Mouse (Mus musculus) activated CD4-positive, CD25-positive, alpha-beta regulatory T cell, adult 9 weeks (primary cell): ENCODE data around the gene Rilp. TPM values are rescaled to one million over a fixed set of nuclear protein-coding genes. Genes with fewer than 3 reads are reported as not detected.

Experiments
- polyA plus RNA-seq: library from polyadenylated mRNA; unstranded; fragments of 100-300 nt; shearing (Covaris generic); gene quantifications from one replicate; pipeline ENCODE4 v1.2.1, GENCODE M21; 2017

Gene Rilp
- polyA plus RNA-seq = not detected

GRCm38 (mm10) chr11:75509741-75510626 is at the start of gene Rilp:
Gene Rilp, plus strand, starts transcription at chr11:75510094.

DNA sequence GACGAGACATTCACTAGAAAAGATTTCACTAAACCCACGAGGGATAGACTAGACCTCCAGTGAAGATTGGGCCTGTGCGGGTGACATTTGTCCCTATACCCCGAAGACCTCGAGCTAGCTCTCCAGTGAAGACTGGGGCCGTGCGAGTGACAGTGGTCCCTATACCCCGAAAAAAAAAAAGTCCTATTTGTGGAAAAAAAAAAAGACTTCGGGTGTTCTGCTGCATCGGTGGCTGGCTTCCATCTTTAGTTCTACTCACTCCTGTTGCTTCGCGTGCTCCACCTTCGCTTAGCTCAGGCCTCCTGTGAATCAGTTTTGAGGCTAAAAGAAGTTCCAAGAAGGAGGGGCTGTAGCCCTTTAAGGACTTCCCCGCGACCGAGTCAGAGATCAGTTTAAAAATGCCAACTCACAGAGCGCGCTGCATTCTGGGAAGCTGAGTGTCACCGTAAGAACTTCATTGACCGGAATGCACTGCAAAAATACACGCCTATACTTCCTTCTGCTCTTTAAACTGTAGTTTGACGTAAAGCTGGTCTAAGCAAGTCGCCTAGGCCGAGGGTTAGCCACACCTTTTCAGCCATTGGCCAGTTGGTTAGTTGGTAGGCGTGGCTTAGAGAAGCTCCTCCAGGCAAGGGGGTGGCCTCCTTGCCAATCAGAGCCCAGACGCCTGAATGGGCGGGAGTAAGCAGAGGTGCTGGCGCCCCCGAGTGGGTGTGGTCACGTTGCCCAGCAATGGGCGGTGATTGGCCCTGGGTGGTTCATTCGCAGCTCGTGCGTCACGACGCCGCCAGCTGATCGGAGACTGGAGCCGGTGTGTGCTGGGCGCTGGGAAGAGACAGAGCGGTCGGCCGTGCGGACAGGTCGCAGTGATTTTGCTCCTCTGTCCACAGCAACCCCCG is 48.8 kb upstream of the Rilp start, which contains the start of gene Tlcd2:
Gene Tlcd2 (plus strand): TSS at position 872 of the 899 bp plus-strand sequence.

DNA sequence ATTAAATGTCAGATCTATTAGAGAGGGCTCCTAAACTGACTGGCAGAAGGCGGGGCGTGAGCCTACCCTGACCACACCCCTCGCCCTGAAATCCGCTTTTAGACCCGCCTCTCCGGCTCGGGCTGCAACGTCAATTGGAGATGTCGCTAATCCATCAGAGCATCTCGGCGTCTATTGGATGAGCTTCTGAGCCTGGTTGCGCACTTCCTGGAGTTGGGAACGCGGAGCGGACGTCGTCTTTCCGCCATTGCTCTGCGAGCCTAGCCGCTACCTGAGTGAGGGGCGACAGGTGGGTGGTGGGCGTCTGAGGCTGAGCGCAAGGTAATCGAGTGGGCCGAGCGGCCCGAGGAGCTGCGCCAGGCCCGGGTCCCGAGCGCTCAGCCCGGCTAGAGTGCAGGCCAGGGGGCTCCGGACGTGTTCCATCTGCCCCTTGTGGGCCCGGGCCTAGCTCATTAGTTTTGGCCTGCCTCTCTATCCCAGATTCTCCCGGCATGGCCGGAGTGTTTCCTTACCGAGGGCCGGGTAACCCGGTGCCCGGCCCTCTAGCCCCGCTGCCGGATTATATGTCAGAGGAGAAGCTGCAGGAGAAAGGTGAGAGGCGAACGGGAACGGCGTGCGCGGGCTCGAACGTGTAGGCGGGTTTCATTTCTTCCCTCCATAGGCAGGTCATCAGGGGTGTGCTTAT is 23.2 kb upstream of the Rilp start, which contains the start of gene Prpf8:
Gene Prpf8 (plus strand): TSS at position 216 of the 685 bp plus-strand sequence.

DNA sequence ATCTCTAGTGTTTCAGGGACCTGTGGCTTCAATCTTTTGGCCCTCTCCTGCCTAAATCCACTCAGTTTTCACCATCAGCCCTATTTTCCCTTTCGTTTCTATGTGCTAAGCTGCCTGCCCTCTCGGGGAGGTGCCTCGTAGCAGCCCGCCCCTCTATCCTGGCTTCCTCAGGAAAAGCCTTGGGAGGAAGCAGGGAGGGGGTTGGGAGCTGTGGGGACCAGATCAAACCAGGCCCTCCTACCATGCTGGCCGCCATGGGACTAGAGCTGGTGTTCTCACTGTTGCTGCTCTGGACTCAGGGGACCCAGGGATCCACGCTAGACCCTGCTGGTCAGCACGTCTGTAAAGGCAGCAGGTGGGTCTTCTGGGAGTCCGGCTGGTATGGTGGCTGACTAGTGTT is 3.4 kb downstream of the Rilp start, which contains the start of gene Scarf1:
Gene Scarf1 (plus strand): TSS at position 205 of the 400 bp plus-strand sequence.

GRCm38 (mm10) chr11:75531469-75532242 is 21.8 kb downstream of the Rilp start, which contains the start of gene Slc43a2:
Gene Slc43a2, plus strand, starts transcription at chr11:75531694.

Other genes starting within 250 kb of the Rilp start
- gene Rpa1, start 161.8 kb upstream of the Rilp start, polyA plus RNA-seq = 156 TPM
- 21.9 TPM for gene Smyd4, start 161.7 kb upstream of the Rilp start, polyA plus RNA-seq
- gene Serpinf1, start 87.4 kb upstream of the Rilp start, polyA plus RNA-seq = 3.3 TPM
- gene Serpinf2, start 70.5 kb upstream of the Rilp start, polyA plus RNA-seq = not detected
- 21.9 TPM for gene Wdr81, start 55.4 kb upstream of the Rilp start, polyA plus RNA-seq
- gene Tlcd2, start 48.4 kb upstream of the Rilp start, polyA plus RNA-seq = 8.3 TPM
- gene Prpf8, start 23.3 kb upstream of the Rilp start, polyA plus RNA-seq = 75.9 TPM
- 1.4 TPM for gene Scarf1, start 3.4 kb downstream of the Rilp start, polyA plus RNA-seq
- 80.3 TPM for gene Slc43a2, start 21.6 kb downstream of the Rilp start, polyA plus RNA-seq
- 55.6 TPM for gene Pitpna, start 78.0 kb downstream of the Rilp start, polyA plus RNA-seq
- 130 TPM for gene Inpp5k, start 120.9 kb downstream of the Rilp start, polyA plus RNA-seq
- gene Myo1c, start 140.4 kb downstream of the Rilp start, polyA plus RNA-seq = 46.1 TPM
- 11.5 TPM for gene Crk, start 169.2 kb downstream of the Rilp start, polyA plus RNA-seq
- 256 TPM for gene Ywhae, start 222.8 kb downstream of the Rilp start, polyA plus RNA-seq